Mouse (Mus musculus) cerebellum, adult 2 months (tissue): ENCODE measurements around the gene Hip1.

Experiments used
- CTCF ChIP-seq: fragments of 200-500 bp; IDR thresholded peaks from 2 replicates; pipeline ENCODE4 v1.5.1; 2011; ENCODE audit warnings: low read depth, mild to moderate bottlenecking, control low read depth, low read length, moderate library complexity, borderline replicate concordance; ENCODE audit not compliant: insufficient read depth
- POLR2A ChIP-seq: fragments of 200-500 bp; IDR thresholded peaks from 2 replicates; pipeline ENCODE4 v1.6.1; 2011; ENCODE audit warnings: low read length, control low read depth, borderline replicate concordance; ENCODE audit not compliant: insufficient read depth

GRCm38 (mm10) chr5:135435039-135435438, 109.9 kb downstream of the Hip1 start:
- no peak for TF ChIP-seq CTCF
- no peak for TF ChIP-seq POLR2A
